Mouse (Mus musculus) layer of hippocampus, adult 2 months (tissue): Measurements from ENCODE around the gene Hoxc5. TPM values are rescaled to one million over a fixed set of nuclear protein-coding genes. Genes with fewer than 3 reads are reported as not detected.

Source experiments
- DNase-seq, 2 experiments: peaks; one replicate each; pipeline ENCODE4 v3.0.0; 2022; ENCODE audit warnings: low spot score in 2 of 2
- H3K27ac ChIP-seq: fragments of 200-600 bp; 2 replicates; pipeline ENCODE4 v1.8.1; 2022
- H3K4me3 ChIP-seq: fragments of 200-600 bp; 2 replicates; pipeline ENCODE4 v1.8.1; 2022; ENCODE audit warnings: mild to moderate bottlenecking
- CTCF ChIP-seq: fragments of 200-600 bp; conservative IDR thresholded peaks from 2 replicates; pipeline ENCODE4 v1.8.1; 2022; ENCODE audit warnings: antibody characterized with exemption, mild to moderate bottlenecking, moderate library complexity
- total RNA-seq, 2 experiments: library from RNA; stranded (reverse); gene quantifications; 2 replicates each; pipeline ENCODE4 v1.2.3; 2021

Gene Hoxc5
- total RNA-seq, 2 experiments from 2014 or later = not detected

DNA sequence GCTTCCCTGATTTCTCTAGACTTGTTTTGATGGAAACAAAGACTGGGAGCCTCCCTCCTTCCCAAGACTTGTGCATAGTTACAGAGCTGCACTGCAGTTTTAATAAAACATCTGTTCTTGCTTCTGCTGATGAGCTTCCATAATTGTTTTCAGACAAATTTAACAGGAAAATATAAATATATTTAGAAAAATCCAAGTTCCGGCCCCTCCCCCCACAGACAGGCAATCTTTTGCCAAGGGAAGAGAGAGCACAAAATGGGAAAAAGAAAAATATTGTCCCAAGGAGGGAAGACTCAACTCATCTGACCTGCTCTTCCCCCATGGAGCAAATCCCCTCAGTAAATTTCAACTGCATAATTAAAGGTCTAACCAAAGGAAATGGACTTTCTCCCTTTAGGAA is 39.1 kb downstream of the Hoxc5 start:
- DNase-seq = no peak
- TF ChIP-seq CTCF = no peak

DNA sequence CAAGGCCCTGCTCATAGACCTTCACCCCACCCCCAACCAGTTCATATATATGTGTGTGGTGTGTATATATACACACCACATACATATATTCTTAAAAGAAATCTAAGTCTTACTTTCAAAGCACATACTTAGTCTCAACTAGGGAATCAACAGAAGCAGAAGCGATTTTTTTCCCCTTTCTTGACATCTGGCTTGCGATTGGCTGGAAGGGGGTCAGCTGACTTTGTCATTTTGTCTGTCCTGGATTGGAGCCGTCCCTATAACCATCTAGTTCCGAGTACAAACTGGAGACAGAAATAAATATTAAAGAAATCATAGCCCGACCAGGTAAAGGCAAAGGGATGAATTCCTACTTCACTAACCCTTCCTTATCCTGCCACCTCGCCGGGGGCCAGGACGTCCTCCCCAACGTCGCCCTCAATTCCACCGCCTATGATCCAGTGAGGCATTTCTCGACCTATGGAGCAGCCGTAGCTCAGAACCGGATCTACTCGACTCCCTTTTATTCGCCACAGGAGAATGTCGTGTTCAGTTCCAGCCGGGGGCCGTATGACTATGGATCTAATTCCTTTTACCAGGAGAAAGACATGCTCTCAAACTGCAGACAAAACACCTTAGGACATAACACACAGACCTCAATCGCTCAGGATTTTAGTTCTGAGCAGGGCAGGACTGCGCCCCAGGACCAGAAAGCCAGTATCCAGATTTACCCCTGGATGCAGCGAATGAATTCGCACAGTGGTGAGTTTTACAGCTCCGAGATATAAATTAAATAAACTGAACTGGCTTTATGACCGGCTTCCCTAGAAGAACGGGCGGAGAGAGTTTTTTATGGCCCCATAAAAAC is 42.2 kb downstream of the Hoxc5 start:
- Histone ChIP-seq H3K4me3 (no peak overlapping the region), H3K27ac (no peak overlapping the region)
- no peak for DNase-seq
- no peak for TF ChIP-seq CTCF

More for the DNA sequence above, 39.1 kb downstream of the Hoxc5 start:
- Histone ChIP-seq H3K4me3 (no peak overlapping the region), H3K27ac (no peak overlapping the region)

DNA sequence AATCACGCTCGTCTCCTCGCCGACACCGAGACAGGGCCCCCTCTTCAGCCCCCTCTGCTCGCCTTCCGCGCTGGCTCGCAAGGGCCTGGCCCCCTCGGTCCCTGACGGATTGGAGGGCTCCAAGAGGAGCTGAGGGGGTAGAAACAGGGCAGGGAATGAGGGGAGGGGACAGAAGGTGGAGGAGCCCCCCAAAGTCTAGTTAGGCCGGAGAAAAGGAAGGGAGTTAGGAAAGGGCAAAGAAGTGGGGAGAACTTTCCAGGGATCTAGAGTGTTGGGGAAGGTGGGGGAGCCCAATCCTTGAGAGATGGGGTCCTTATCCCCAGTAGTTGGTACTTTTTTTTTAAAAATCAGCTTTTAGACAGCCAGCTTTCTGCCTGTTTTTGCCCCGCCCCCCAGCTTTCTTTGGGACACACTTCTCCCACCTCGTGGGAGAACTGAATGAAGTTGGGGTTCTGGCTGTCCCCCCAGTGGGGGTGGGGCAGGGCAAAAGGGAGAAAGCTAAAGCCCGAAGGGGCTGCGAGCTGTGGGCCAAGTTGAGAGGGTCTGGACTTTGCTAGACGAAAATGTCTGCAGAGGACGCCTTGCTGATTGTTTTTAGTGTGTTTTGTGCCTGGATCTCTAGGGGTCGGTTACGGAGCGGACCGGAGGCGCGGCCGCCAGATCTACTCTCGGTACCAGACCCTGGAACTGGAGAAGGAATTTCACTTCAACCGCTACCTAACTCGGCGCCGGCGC is 43.0 kb downstream of the Hoxc5 start:
- no peak for DNase-seq
- Histone ChIP-seq H3K4me3 (no peak overlapping the region), H3K27ac (no peak overlapping the region)
- no peak for TF ChIP-seq CTCF

DNA sequence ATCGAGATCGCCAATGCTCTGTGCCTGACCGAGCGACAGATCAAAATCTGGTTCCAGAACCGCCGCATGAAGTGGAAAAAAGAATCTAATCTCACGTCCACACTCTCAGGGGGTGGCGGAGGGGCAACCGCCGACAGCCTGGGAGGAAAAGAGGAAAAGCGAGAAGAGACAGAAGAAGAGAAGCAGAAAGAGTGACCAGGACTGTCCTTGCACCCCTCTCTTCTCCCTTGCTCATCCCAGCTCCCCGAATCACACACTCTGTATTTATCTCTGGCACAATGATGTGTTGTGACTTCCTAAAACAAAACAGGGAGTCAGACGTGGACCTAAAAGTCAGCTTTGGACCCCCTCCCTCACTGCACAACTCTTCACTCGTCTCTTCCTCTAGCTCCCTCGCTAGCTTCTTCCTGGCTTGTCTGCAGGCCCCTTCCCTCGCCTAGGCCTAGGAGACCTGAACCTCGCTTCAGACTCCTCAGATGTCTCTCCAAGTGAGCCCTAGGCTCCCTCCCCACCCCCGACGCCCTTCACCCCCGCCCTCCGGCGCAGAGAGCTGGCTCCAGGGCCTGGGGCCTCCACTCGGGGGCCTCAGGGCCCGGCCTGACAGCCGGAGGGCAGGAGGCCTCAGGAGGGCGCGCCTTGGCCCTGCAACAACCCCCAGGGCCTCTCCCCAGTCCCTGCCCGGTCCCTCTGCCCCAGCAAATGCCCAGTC is 43.8 kb downstream of the Hoxc5 start:
- no peak for DNase-seq
- H3K27ac ChIP-seq = no peak overlapping the region
- H3K4me3 ChIP-seq = no peak overlapping the region
- no peak for TF ChIP-seq CTCF

DNA sequence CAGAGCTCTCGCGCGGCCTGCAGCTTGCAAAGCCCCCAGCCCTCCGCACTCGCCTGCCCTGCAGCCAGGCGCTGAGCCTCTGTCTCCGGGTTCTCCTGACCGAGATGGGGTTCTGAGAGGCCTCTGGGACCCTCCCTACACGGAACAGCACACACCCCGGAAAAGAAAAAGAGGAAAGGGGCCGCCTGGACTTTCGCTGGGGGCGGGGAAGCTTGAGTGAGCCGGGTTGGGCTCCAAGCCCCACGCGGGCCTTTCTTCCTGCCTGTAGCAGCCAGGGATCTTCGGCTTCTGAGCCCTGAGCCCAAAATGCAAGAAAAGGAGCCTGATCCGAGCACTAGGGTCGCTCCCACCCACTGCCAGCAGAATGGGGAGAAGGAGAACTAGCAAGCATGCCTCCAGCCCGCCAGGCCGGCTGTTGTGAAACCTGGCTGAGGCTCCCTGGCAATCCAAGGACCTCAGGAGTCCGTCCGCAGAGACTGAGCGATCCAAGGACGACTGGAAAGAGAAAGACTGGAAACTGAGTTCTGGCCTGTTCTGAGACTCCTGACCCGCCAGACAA is 44.8 kb downstream of the Hoxc5 start:
- DNase-seq = no peak
- TF ChIP-seq CTCF = no peak
- Histone ChIP-seq H3K27ac (no peak overlapping the region), H3K4me3 (no peak overlapping the region)

DNA sequence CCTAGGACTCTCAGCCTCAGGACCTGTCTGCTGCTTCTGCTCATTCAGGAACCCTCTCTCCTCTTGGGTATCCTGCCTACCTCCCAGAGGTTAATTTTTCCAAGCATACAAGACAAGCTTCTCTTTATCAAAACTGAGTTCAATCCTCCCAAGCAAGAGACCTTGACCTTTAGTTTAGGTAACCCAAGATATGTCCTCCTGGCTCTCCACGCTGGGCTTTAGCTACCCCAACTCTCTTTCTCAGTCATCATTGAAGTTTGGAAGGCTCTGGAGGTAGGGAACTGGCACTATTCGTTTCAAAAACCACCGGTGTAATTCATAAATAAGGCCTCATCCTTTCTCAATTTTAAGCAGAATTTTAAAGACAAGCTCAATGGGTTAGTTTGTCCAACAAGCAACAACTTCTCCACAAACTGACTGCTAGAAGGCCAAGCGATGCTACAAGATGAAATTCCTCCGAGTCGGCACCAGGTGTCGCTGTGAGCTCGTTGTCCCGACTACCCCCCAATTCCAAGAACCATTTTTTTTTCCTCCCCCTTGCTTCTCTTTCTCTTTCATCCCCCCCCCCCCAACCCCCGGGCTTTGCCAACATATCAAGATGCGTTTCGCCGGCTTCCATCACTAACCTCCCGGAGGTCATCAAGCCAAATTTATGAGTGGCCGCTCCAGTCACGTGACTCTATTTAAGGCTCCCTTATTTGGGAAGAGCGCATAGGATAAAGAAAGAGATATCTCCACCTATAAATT is 46.2 kb downstream of the Hoxc5 start:
- peak; percentile 23 to 48 for DNase-seq
- peak; percentile 85 for TF ChIP-seq CTCF
- H3K27ac ChIP-seq = no peak overlapping the region
- no peak overlapping the region; the same call in 1 of the 2 replicates for H3K4me3 ChIP-seq

DNA sequence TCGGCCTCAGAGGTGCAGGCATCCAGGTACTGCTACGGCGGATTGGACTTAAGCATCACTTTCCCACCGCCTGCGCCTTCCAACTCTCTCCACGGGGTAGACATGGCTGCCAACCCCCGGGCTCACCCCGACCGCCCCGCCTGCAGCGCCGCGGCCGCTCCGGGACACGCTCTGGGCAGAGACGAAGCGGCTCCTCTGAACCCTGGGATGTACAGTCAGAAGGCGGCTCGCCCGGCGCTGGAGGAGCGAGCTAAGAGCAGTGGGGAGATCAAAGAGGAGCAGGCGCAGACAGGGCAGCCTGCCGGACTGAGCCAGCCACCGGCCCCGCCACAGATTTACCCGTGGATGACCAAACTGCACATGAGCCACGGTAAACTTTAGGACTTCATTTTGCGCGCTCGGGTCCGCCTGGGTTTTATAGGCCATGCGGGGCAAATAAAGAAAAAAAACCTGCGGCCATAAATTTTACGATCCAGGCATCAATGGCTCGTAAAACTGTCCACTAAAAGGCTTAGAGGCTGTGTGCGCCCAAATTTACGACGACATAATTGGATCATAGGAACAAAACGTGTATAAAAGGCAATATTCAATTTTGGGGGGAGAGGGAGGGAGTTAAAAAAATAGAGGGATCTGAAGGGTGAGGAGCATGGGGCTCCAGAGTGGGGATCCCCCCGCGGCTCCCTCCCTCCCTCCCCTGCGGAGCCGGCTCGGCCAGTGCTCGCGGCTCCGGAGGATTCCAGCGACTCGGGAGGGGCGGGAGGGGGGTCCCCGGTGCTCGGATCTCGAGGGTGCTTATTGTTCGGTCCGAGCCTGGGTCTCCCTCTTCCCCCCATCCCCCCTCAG is 47.1 kb downstream of the Hoxc5 start:
- TF ChIP-seq CTCF = no peak
- Histone ChIP-seq H3K27ac (no peak overlapping the region), H3K4me3 (no peak overlapping the region; the same call in 1 of the 2 replicates)
- no peak for DNase-seq

DNA sequence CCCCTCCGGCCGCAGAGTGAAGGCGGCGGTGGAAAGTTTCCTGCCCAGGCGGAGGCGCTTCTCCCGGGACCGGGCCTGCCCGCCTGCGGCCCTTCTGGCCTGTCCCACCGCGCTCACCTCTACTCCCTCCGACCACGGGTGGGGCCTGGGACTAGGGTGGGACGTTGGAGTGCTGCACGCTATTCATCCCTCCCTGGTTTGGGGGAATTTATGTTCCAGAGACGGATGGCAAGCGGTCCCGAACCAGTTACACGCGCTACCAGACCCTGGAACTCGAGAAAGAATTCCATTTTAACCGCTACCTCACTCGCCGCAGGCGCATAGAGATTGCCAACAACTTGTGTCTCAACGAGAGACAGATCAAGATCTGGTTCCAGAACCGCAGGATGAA is 47.8 kb downstream of the Hoxc5 start:
- TF ChIP-seq CTCF = no peak
- Histone ChIP-seq H3K4me3 (no peak overlapping the region), H3K27ac (no peak overlapping the region)
- no peak for DNase-seq

DNA sequence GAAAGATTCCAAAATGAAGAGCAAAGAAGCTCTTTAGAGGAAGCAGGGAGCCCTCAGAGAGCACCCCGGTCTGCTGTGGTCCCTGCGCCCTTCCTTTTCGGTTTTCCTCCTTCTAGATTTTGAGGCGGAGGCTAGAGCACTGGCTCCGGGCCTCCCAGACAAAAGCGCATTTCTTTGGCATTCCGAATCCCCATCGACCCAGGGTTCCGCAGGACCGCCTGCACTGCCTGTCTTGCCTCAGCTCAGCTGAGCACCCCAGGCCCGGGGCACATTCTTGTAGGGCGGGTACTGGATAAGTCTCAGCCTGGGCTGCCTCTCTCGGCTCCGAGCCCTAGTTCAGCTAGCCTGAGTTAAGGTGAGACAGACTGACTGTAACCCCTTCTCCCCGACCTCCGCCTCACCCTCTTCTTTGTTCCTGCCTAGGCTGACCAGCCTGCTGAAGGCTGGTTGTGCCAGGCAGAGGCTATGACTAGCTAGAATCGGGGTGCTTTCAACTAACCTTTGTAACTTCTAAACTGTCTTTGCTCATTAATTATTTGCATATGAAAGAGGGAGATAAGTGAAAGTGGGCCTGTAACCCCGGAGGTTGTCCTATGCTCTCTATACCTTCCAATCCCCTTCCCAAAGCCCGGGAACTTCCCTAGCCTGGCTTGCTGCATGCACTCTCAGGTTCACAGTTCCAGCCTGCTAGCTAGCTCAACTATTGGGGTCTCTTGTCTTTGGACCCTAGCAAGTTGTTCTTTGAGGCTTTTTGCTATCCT is 48.3 kb downstream of the Hoxc5 start:
- TF ChIP-seq CTCF = no peak
- H3K4me3 ChIP-seq = no peak overlapping the region
- DNase-seq = no peak
- no peak overlapping the region for H3K27ac ChIP-seq

DNA sequence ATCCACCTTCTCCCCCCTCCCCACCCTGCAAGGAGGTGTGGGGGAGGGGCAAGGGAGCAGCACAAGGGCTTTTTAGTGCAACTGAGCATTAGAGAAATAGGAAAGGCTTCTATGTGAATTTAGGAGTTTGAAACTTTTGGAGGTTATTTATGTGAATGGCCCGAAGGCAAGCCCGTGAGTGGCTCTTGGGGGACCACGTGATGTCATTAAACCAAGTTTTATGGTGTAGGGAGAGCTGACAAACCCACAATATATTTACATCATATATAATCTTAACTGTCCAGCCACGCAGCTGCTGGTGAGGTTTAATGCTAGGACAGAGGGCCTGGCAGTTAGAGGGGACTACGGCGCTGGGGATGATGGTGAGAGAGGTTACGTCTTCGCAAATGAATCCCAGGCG is 51.4 kb downstream of the Hoxc5 start, which contains the start of gene Hoxc4:
Gene Hoxc4, plus strand, starts transcription at position 299 of the 400 bp plus-strand sequence.
- no peak for DNase-seq
- no peak within 1 kb of the TSS for H3K4me3 ChIP-seq
- H3K27ac ChIP-seq = no peak within 1 kb of the TSS
- TF ChIP-seq CTCF = no peak
